Mouse (Mus musculus) myocyte (in vitro differentiated cells): ENCODE results near the gene Rabl6. TPM values are rescaled to one million over a fixed set of nuclear protein-coding genes. Genes with fewer than 3 reads are reported as not detected.

Source experiments
- H3K27me3 ChIP-seq: one replicate; pipeline ENCODE4 v1.6.1; 2011; ENCODE audit not compliant: control insufficient read depth, insufficient read depth, insufficient read length
- H3K36me3 ChIP-seq: one replicate; pipeline ENCODE4 v1.6.1; 2011; ENCODE audit not compliant: control insufficient read depth, insufficient read depth
- H3K4me2 ChIP-seq: one replicate; pipeline ENCODE4 v1.6.1; 2011; ENCODE audit warnings: low read depth, control low read depth
- H3K4me3 ChIP-seq: one replicate; pipeline ENCODE4 v1.5.1; 2011; ENCODE audit warnings: mild to moderate bottlenecking, control low read depth, moderate library complexity
- H3K79me2 ChIP-seq: one replicate; pipeline ENCODE4 v1.6.1; 2011; ENCODE audit not compliant: control insufficient read depth, insufficient read depth
- H3ac ChIP-seq: one replicate; pipeline ENCODE4 v1.6.1; 2011; ENCODE audit not compliant: control insufficient read depth, insufficient read length
- CEBPB ChIP-seq: IDR thresholded peaks from 2 replicates; pipeline ENCODE4 v1.6.1; 2011; ENCODE audit warnings: mild to moderate bottlenecking, moderate library complexity; ENCODE audit not compliant: poor library complexity, insufficient read depth, severe bottlenecking
- E2F4 ChIP-seq: IDR thresholded peaks from one replicate; pipeline ENCODE4 v1.6.1; 2011; ENCODE audit warnings: mild to moderate bottlenecking, control low read depth, moderate library complexity; ENCODE audit not compliant: insufficient read depth
- MAX ChIP-seq: IDR thresholded peaks from one replicate; pipeline ENCODE4 v1.6.1; 2011; ENCODE audit warnings: low read depth, mild to moderate bottlenecking, control low read depth
- MYOD1 ChIP-seq, 3 experiments: IDR thresholded peaks; one replicate each; pipeline ENCODE4 v1.6.1; 2011; ENCODE audit warnings: control low read depth in 2 of 3, low read depth in 2 of 3, mild to moderate bottlenecking in 2 of 3, moderate library complexity in 1 of 3; ENCODE audit not compliant: insufficient read length in 2 of 3, control insufficient read depth in 1 of 3
- MYOG ChIP-seq, 3 experiments: IDR thresholded peaks; one replicate each; pipeline ENCODE4 v1.6.1; 2011; ENCODE audit warnings: control low read depth in 2 of 3, low read depth in 2 of 3, mild to moderate bottlenecking in 2 of 3; ENCODE audit not compliant: insufficient read length in 2 of 3, control insufficient read depth in 1 of 3, insufficient read depth in 1 of 3
- POLR2A ChIP-seq: IDR thresholded peaks from one replicate; pipeline ENCODE4 v1.6.1; 2011; ENCODE audit warnings: low read depth, mild to moderate bottlenecking, control low read depth, moderate library complexity; ENCODE audit not compliant: insufficient read length
- POLR2AphosphoS2 ChIP-seq: IDR thresholded peaks from one replicate; pipeline ENCODE4 v1.6.1; 2011; ENCODE audit warnings: low read depth, control low read depth; ENCODE audit not compliant: insufficient read length
- REST ChIP-seq: IDR thresholded peaks from one replicate; pipeline ENCODE4 v1.6.1; 2011; ENCODE audit warnings: mild to moderate bottlenecking, control low read depth, moderate library complexity; ENCODE audit not compliant: insufficient read depth, insufficient read length
- SRF ChIP-seq: IDR thresholded peaks from one replicate; pipeline ENCODE4 v1.6.1; 2011; ENCODE audit warnings: low read depth; ENCODE audit not compliant: control insufficient read depth, insufficient read length
- TCF12 ChIP-seq: IDR thresholded peaks from one replicate; pipeline ENCODE4 v1.6.1; 2011; ENCODE audit warnings: mild to moderate bottlenecking, control low read depth; ENCODE audit not compliant: poor library complexity, insufficient read depth, severe bottlenecking
- TCF3 ChIP-seq: IDR thresholded peaks from one replicate; pipeline ENCODE4 v1.6.1; 2011; ENCODE audit warnings: low read depth, control low read depth; ENCODE audit not compliant: insufficient read length
- USF1 ChIP-seq: IDR thresholded peaks from one replicate; pipeline ENCODE4 v1.6.1; 2011; ENCODE audit warnings: low read depth, mild to moderate bottlenecking, control low read depth, moderate library complexity
- polyA plus RNA-seq: library from polyadenylated mRNA; unstranded; fragments of >200 nt; fragmentation: generic; extraction: Trizol; gene quantifications from one replicate; pipeline ENCODE4 v1.2.1, GENCODE M21; 2012; ENCODE audit warnings: missing spikeins

Gene Rabl6
- polyA plus RNA-seq, 1 experiment, result 76.5 TPM

- TF ChIP-seq POLR2AphosphoS2, result no peak
- TF ChIP-seq POLR2A, result no peak
- TF ChIP-seq CEBPB, result no peak
- no peak for TF ChIP-seq TCF3
- TF ChIP-seq MYOG (IDR thresholded peaks at IDR 0.05; ENCODE audit: control insufficient read depth in 1 of 3, insufficient read depth in 1 of 3, insufficient read length in 2 of 3, low read depth in 2 of 3), result no peak
- TF ChIP-seq MAX, result no peak
- no peak for TF ChIP-seq MYOD1 (IDR thresholded peaks at IDR 0.05; ENCODE audit: control insufficient read depth in 1 of 3, insufficient read length in 2 of 3, low read depth in 2 of 3)
- TF ChIP-seq USF1, result no peak
- no peak for TF ChIP-seq TCF12
- no peak for TF ChIP-seq REST
- TF ChIP-seq E2F4, result no peak
- no peak for TF ChIP-seq SRF
- Histone ChIP-seq H3K4me2 (no peak overlapping the region), H3K4me3 (no peak overlapping the region), H3K27me3 (no peaks in the 10 kb centered on the region), H3ac (no peak overlapping the region), H3K79me2 (peaks cover 5% of the 10 kb centered on the region), H3K36me3 (no peaks in the 10 kb centered on the region)
Observed at GRCm38 (mm10) chr2:25571221-25571620, 37.1 kb downstream of the Rabl6 start.

DNA sequence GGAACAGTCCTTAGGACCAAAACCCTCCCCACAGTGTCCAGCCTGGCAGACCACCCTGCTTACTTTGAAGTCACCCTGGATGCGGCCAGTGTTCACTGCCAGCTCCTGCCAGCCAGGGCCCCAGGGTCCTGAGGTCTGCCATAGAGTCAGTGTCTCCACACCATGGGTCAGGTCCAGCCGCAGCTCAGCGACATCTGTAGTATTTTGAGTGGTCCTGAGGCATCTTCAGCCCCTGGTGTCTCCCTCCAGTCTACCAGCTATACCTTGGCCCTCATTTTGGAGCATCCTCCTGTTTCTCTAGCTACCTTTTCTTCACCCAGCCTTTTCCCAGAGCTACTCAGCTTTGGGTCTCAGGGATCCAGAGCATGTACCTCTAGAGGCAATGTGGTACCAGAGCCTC is 39.0 kb downstream of the Rabl6 start:
- Histone ChIP-seq H3K79me2 (peaks cover 5% of the 10 kb centered on the region), H3K4me3 (no peak overlapping the region), H3K27me3 (no peaks in the 10 kb centered on the region), H3K4me2 (no peak overlapping the region), H3ac (no peak overlapping the region), H3K36me3 (no peaks in the 10 kb centered on the region)
- TF ChIP-seq MYOD1 (IDR thresholded peaks at IDR 0.05; ENCODE audit: control insufficient read depth in 1 of 3, insufficient read length in 2 of 3, low read depth in 2 of 3), result no peak
- no peak for TF ChIP-seq POLR2AphosphoS2
- TF ChIP-seq TCF3, result no peak
- no peak for TF ChIP-seq CEBPB
- TF ChIP-seq POLR2A, result no peak
- TF ChIP-seq E2F4, result no peak
- TF ChIP-seq MAX, result no peak
- no peak for TF ChIP-seq REST
- no peak for TF ChIP-seq SRF
- TF ChIP-seq MYOG (IDR thresholded peaks at IDR 0.05; ENCODE audit: control insufficient read depth in 1 of 3, insufficient read depth in 1 of 3, insufficient read length in 2 of 3, low read depth in 2 of 3), result no peak
- no peak for TF ChIP-seq TCF12
- TF ChIP-seq USF1, result no peak

- peaks cover 4% of the 10 kb centered on the region for H3K36me3 ChIP-seq
- H3K79me2 ChIP-seq, result peaks cover 5% of the 10 kb centered on the region
- H3ac ChIP-seq, result no peak overlapping the region
- TF ChIP-seq POLR2AphosphoS2 (no peak), REST (no peak), MAX (no peak), SRF (no peak), POLR2A (no peak), USF1 (no peak), CEBPB (no peak), TCF12 (no peak), MYOG (IDR thresholded peaks at IDR 0.05; ENCODE audit: control insufficient read depth in 1 of 3, insufficient read depth in 1 of 3, insufficient read length in 2 of 3, low read depth in 2 of 3) (no peak), MYOD1 (IDR thresholded peaks at IDR 0.05; ENCODE audit: control insufficient read depth in 1 of 3, insufficient read length in 2 of 3, low read depth in 2 of 3) (no peak), TCF3 (no peak), E2F4 (no peak)
- no peak overlapping the region for H3K4me3 ChIP-seq
- no peak overlapping the region for H3K4me2 ChIP-seq
- H3K27me3 ChIP-seq, result no peaks in the 10 kb centered on the region
Observed at GRCm38 (mm10) chr2:25568473-25569019, 39.8 kb downstream of the Rabl6 start.

DNA sequence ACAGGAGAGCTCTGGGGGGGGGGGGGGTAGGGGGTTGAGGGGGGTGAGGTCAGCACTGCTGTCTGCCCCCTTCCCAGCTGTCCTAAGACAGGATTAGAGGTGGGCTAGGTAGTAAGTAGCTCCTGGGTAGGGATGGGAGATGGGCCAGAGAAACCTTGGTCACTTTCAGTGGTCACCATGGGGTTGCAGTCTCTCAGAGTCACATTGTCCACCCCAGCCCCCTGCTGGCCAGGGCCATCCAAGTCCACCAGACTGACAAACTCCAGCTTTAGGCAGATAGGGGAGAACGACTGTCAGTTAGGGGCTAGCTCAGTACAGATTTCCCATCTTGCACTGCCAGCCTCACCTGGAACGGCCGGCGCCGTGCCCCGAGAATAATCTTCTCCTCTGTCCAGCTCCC is 41.8 kb downstream of the Rabl6 start:
- Histone ChIP-seq H3K27me3 (no peaks in the 10 kb centered on the region), H3K4me2 (no peak overlapping the region), H3K4me3 (no peak overlapping the region), H3K36me3 (peaks cover 21% of the 10 kb centered on the region), H3ac (no peak overlapping the region), H3K79me2 (no peaks in the 10 kb centered on the region)
- peak; percentile 65 for TF ChIP-seq POLR2AphosphoS2
- no peak for TF ChIP-seq E2F4
- TF ChIP-seq POLR2A, result no peak
- TF ChIP-seq REST, result no peak

DNA sequence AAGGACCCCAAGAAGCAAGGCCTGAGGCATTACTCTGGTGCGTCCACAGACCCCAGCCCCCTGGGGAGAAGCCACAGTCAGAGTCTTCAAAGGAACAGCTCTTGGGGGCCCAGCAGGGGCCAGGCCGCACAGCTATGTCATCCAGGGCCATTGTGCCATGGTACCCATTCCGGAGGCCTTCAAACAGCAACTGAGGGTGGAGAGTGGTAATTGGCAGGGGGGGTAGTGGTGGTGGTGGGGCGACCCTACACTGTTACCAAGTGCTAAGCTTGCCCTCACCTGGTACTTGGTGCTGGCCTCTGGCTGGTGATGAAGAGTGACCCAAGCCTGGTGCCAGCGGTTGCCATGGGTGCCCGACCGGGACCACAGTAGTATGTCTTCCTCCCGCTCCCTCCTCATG is 42.6 kb downstream of the Rabl6 start:
- Histone ChIP-seq H3K27me3 (no peaks in the 10 kb centered on the region), H3ac (no peak overlapping the region), H3K36me3 (peaks cover 29% of the 10 kb centered on the region), H3K4me2 (no peak overlapping the region), H3K4me3 (no peak overlapping the region), H3K79me2 (no peaks in the 10 kb centered on the region)
- no peak for TF ChIP-seq POLR2A
- no peak for TF ChIP-seq MYOD1 (IDR thresholded peaks at IDR 0.05; ENCODE audit: control insufficient read depth in 1 of 3, insufficient read length in 2 of 3, low read depth in 2 of 3)
- TF ChIP-seq CEBPB, result no peak
- no peak for TF ChIP-seq USF1
- no peak for TF ChIP-seq SRF
- TF ChIP-seq REST, result no peak
- no peak for TF ChIP-seq E2F4
- TF ChIP-seq MYOG (IDR thresholded peaks at IDR 0.05; ENCODE audit: control insufficient read depth in 1 of 3, insufficient read depth in 1 of 3, insufficient read length in 2 of 3, low read depth in 2 of 3), result no peak
- TF ChIP-seq MAX, result no peak
- TF ChIP-seq TCF3, result no peak
- no peak for TF ChIP-seq POLR2AphosphoS2
